Mouse (Mus musculus): ENCODE measurements around the gene Slx.
"Not testable (repeated sequence)": the region's sequence is repeated elsewhere in the genome, so short reads cannot be mapped to it uniquely, and the experiment has no call there.

The Slx gene

DNA sequence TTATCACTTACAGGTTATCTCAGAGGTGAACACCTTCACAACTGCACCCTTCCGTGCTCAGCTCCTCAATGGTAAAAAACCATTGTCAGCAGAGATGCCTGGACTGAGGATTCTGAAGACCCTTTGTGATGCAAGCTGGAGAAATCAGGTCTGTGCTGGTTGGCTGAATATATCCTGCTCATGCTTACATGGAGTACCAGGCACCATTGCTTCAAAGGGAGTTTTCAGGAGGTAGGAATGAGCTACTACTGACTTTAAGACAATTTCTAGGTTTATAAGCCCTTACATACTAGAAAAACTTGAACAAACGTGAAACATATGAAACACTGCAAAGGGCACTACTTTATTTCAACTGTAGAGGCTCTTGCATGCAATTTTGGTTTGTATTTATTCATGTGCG lies at the start of gene Slx:
TSS of gene Slx (minus strand) at position 101 of the 400 bp plus-strand sequence.
- DNase-seq (ENCODE audit: low spot score in 2 of 2), result not testable (repeated sequence)

Data from cerebellum, postnatal 4 days (tissue).